Mouse (Mus musculus): ENCODE data around the gene Zp3.

GRCm38 (mm10) chr5:135952830-135953229 lies 27.1 kb upstream of the Zp3 start:
- TF ChIP-seq CTCF (IDR thresholded peaks at IDR 0.05; ENCODE audit: low read depth) = no peak
- TF ChIP-seq EP300 (IDR thresholded peaks at IDR 0.05; ENCODE audit: low read depth) = no peak
